Mouse (Mus musculus): ENCODE data around the gene Rab7. TPM values are rescaled to one million over a fixed set of nuclear protein-coding genes. Genes with fewer than 3 reads are reported as not detected.

Gene Rab7
- total and polyA plus RNA-seq, 3 experiments, result 58.6 to 361 (median 68.9) TPM

- TF ChIP-seq EP300 (IDR thresholded peaks at IDR 0.05; ENCODE audit: low read length) (peak; percentile 35; the same call in 1 of the 2 replicates), ZC3H11A (IDR thresholded peaks at IDR 0.05; ENCODE audit: low read depth, low read length) (no peak), TBP (conservative IDR thresholded peaks at IDR 0.05; ENCODE audit: low read depth, low read length) (peak; percentile 68), ZMIZ1 (IDR thresholded peaks at IDR 0.05; ENCODE audit: low read depth, low read length) (peak; percentile 55; the same call in 1 of the 2 replicates), USF2 (conservative IDR thresholded peaks at IDR 0.05; ENCODE audit: low read depth, low read length) (no peak), ELF1 (IDR thresholded peaks at IDR 0.05; ENCODE audit: low read depth, low read length) (peak; percentile 96), USF1 (IDR thresholded peaks at IDR 0.05; ENCODE audit: low read depth, low read length) (no peak), NELFE (IDR thresholded peaks at IDR 0.05; ENCODE audit: low read depth, low read length) (peak; percentile 78), POLR2A (IDR thresholded peaks at IDR 0.05; ENCODE audit: low read depth, low read length) (peak; percentile 90), MYC (IDR thresholded peaks at IDR 0.05; ENCODE audit: low read depth, low read length) (peak; percentile 74), MXI1 (IDR thresholded peaks at IDR 0.05; ENCODE audit: low read depth, low read length) (peak; percentile 72; the same call in 1 of the 2 replicates), ETS1 (conservative IDR thresholded peaks at IDR 0.05; ENCODE audit: low read depth, low read length) (peak; percentile 57)
These were observed 29.9 kb upstream of the Rab7 start (continued) for GRCm38 (mm10) chr6:88074752-88075554.

DNA sequence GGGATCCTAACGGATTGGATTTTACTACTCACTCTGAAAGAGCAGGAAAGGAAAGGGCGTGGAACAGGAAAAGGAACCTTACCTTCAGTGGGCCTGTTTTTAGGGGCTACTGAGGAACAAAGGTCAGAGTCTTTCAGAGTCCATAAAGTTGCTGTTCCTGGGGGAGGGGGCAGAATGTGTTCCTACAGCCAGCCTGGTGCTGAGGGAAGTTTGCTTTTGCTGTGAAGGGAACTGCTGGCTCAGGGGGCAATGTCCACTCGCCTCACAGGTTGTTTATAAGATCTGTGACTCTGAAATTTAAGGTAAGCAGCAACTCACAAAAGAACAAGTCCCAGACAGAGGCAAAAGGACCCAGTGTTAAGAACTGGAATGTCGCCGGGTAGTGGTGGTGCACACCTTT lies 26.1 kb upstream of the Rab7 start:
- Histone ChIP-seq H3K4me2 (ENCODE audit: insufficient read depth, low read depth, poor library complexity, severe bottlenecking) (no peak overlapping the region), H3K27ac (ENCODE audit: insufficient read depth, low read depth) (no peak overlapping the region), H3K4me1 (ENCODE audit: control insufficient read depth in 1 of 2, insufficient read depth in 2 of 2) (peaks cover 9 to 27% of the 10 kb centered on the region in 2 experiments), H3K27me3 (replicated peaks) (no peaks in the 10 kb centered on the region), H3K9ac (ENCODE audit: insufficient read depth, low read depth) (no peak overlapping the region), H3K36me3 (replicated peaks in 1 of 2; ENCODE audit: control insufficient read depth in 1 of 2, insufficient read depth in 1 of 2, low read length in 1 of 2) (no peaks in the 10 kb centered on the region), H3K4me3 (replicated peaks in 1 of 3; ENCODE audit: low read depth in 2 of 3, low read length in 2 of 3, poor library complexity in 1 of 3) (no peak overlapping the region), H3K79me2 (replicated peaks; ENCODE audit: control insufficient read depth, extremely low read depth, insufficient read depth, poor library complexity, severe bottlenecking) (no peaks in the 10 kb centered on the region), H3K9me3 (replicated peaks; ENCODE audit: low read length) (no peaks in the 10 kb centered on the region)
- no peak for DNase-seq (ENCODE audit: extremely low read depth)
- in situ Hi-C loops (cut with MboI; ENCODE audit: low pct_ligation_motif_present, low pct_unique_long_range_greater_than_20kb, low sequenced_read_pairs), result no loop called here
- TF ChIP-seq JUN (IDR thresholded peaks at IDR 0.05; ENCODE audit: insufficient read depth, low read depth, low read length) (no peak), TCF12 (IDR thresholded peaks at IDR 0.05; ENCODE audit: low read depth, low read length) (no peak), MAX (IDR thresholded peaks at IDR 0.05; ENCODE audit: low read length) (no peak), MAZ (IDR thresholded peaks at IDR 0.05; ENCODE audit: low read depth, low read length) (no peak), GABPA (IDR thresholded peaks at IDR 0.05; ENCODE audit: insufficient replicate concordance, low read depth, low read length) (no peak), CHD1 (IDR thresholded peaks at IDR 0.05; ENCODE audit: low read depth, low read length) (no peak), USF1 (IDR thresholded peaks at IDR 0.05; ENCODE audit: low read depth, low read length) (no peak), BHLHE40 (IDR thresholded peaks at IDR 0.05; ENCODE audit: low read depth, low read length) (no peak), ELF1 (IDR thresholded peaks at IDR 0.05; ENCODE audit: low read depth, low read length) (no peak), KAT2A (IDR thresholded peaks at IDR 0.05; ENCODE audit: insufficient replicate concordance, low read length) (no peak), MAFK (IDR thresholded peaks at IDR 0.05; ENCODE audit: insufficient replicate concordance, low read length) (no peak), HCFC1 (IDR thresholded peaks at IDR 0.05; ENCODE audit: low read depth, low read length) (no peak), RAD21 (IDR thresholded peaks at IDR 0.05; ENCODE audit: low read depth, low read length) (no peak)
- dilution Hi-C loops (cut with MboI; ENCODE audit: extremely low pct_ligation_motif_present, extremely low pct_unique_long_range_greater_than_20kb, low sequenced_read_pairs), result no loop called here
